Mouse (Mus musculus) spleen, adult 2 months (tissue): ENCODE measurements around the gene Ppp4r2.

Experiments
- CTCF ChIP-seq: fragments of 200-500 bp; IDR thresholded peaks from 2 replicates; pipeline ENCODE4 v1.5.1; 2011; ENCODE audit warnings: mild to moderate bottlenecking, inconsistent platforms; ENCODE audit not compliant: insufficient read depth, insufficient read length, insufficient replicate concordance; ENCODE audit errors: extremely low read depth
- POLR2A ChIP-seq: fragments of 200-500 bp; IDR thresholded peaks from 2 replicates; pipeline ENCODE4 v1.6.1; 2011; ENCODE audit warnings: low read depth, low read length, inconsistent platforms

GRCm38 (mm10) chr6:100882381-100883213, 49.2 kb downstream of the Ppp4r2 start:
- TF ChIP-seq POLR2A = no peak
- TF ChIP-seq CTCF = peak; percentile 66; the same call in 1 of the 2 replicates
